Mouse (Mus musculus): ENCODE measurements around the gene Cdhr1.

DNA sequence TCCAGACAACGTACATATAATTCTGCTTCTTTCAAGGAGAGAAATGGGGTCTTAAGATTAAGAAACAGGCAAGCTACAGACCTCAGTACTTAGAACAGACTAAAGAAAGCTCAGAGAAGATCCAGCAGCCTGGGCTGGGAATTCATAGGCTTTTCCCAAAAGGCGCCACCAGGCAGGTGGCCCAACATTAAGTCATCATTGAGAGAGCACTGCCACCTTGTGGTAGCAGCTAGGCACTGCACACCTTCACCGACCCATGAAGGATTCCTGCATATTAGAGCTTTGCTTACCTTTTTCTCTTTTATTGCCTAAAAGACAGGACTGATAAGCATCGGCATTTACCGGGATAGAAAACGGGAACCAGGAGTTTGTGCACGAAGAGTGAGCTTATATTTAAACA is 64.9 kb downstream of the Cdhr1 start:
- TF ChIP-seq CTCF (IDR thresholded peaks at IDR 0.05; ENCODE audit: borderline replicate concordance, extremely low read depth, insufficient read depth, insufficient read length) (peak; percentile 95), POLR2A (IDR thresholded peaks at IDR 0.05; ENCODE audit: borderline replicate concordance, extremely low read depth, insufficient read depth, insufficient read length, poor library complexity, severe bottlenecking) (no peak)

All from brain, embryonic 14.5 days (tissue).